Mouse (Mus musculus): ENCODE data around the gene Hadh. TPM values are rescaled to one million over a fixed set of nuclear protein-coding genes. Genes with fewer than 3 reads are reported as not detected.

The Hadh gene
- total RNA-seq, 2 experiments from 2014 or later = 573 to 586 TPM

Other genes with a start within 250 kb of the Hadh start
- gene Lef1, start 161.6 kb downstream of the Hadh start, total RNA-seq (2021) = 1 to 10 TPM in 1 of 2 experiments, under 1 TPM in 1; 0.60 to 1.1 TPM
- 10 to 100 TPM; 28.7 to 29.2 TPM for gene Cyp2u1, start 31.1 kb upstream of the Hadh start, total RNA-seq (2021)
- 1 to 10 TPM; 4.3 to 6.2 TPM for gene Sgms2, start 219.3 kb upstream of the Hadh start, total RNA-seq (2021)